Mouse (Mus musculus): Measurements from ENCODE around the gene Tmem253.

- TF ChIP-seq CTCF (IDR thresholded peaks at IDR 0.05; ENCODE audit: low read depth, low read length) = no peak
- no peak for TF ChIP-seq POLR2A (IDR thresholded peaks at IDR 0.05; ENCODE audit: borderline replicate concordance, low read depth, low read length)
Observed at GRCm38 (mm10) chr14:52006771-52007170, 8.7 kb upstream of the Tmem253 start.
